Mouse (Mus musculus) lung, adult 2 months (tissue): ENCODE measurements at regions not wholly inside any gene's neighbourhood (a gene's known extent, or its start where the extent isn't known, plus 50 kb on each side); places are given as distances from the start of the nearest gene placed in this dataset.

Experiments used
- CTCF ChIP-seq: fragments of 200-500 bp; IDR thresholded peaks from 2 replicates; pipeline ENCODE4 v1.5.1; 2011; ENCODE audit warnings: mild to moderate bottlenecking, low read length, control low read depth; ENCODE audit not compliant: insufficient read depth
- POLR2A ChIP-seq: fragments of 200-500 bp; IDR thresholded peaks from 2 replicates; pipeline ENCODE4 v1.6.1; 2011; ENCODE audit warnings: low read depth, mild to moderate bottlenecking, control low read depth, low read length, borderline replicate concordance; ENCODE audit errors: extremely low read depth

GRCm38 (mm10) chr4:127771966-127772500 is 198.7 kb downstream of the CK137956 start:
- no peak for TF ChIP-seq CTCF
- TF ChIP-seq POLR2A = no peak
